Mouse (Mus musculus) hindbrain, embryonic 16.5 days (tissue): ENCODE data around the gene Nans. TPM values are rescaled to one million over a fixed set of nuclear protein-coding genes. Genes with fewer than 3 reads are reported as not detected.
A peak's percentile ranks its signal among the peaks of the same experiment; 100 is the strongest.

ENCODE experiments used
- ATAC-seq: fragments of 200-750 bp; cut with Nextera tagmentation; 2 replicates; pipeline ENCODE4 v1.8.0; 2017; ENCODE audit warnings: moderate TSS enrichment, moderate library complexity
- H3K27ac ChIP-seq: fragments of 300-500 bp; sonication (generic); 2 replicates; pipeline ENCODE4 v1.5.1; 2014; ENCODE audit warnings: low read depth, mild to moderate bottlenecking, control low read depth, low read length, moderate library complexity
- H3K27me3 ChIP-seq: fragments of 300-500 bp; sonication (generic); replicated peaks from 2 replicates; pipeline ENCODE4 v1.6.1; 2014; ENCODE audit warnings: low read length; ENCODE audit not compliant: control insufficient read depth, insufficient read depth
- H3K36me3 ChIP-seq: fragments of 300-500 bp; sonication (generic); 2 replicates; pipeline ENCODE4 v1.6.1; 2014; ENCODE audit warnings: mild to moderate bottlenecking, low read length, moderate library complexity, mixed read lengths; ENCODE audit not compliant: control insufficient read depth, insufficient read depth
- H3K4me1 ChIP-seq: fragments of 300-500 bp; sonication (generic); 2 replicates; pipeline ENCODE4 v1.6.1; 2014; ENCODE audit warnings: low read depth, low read length; ENCODE audit not compliant: control insufficient read depth, insufficient read depth
- H3K4me2 ChIP-seq: fragments of 300-500 bp; sonication (generic); 2 replicates; pipeline ENCODE4 v1.6.1; 2014; ENCODE audit warnings: mild to moderate bottlenecking, low read length, control low read depth, moderate library complexity
- H3K4me3 ChIP-seq: fragments of 300-500 bp; sonication (generic); 2 replicates; pipeline ENCODE4 v1.5.1; 2014; ENCODE audit warnings: mild to moderate bottlenecking, low read length, control low read depth, moderate library complexity
- H3K9ac ChIP-seq: fragments of 300-500 bp; sonication (generic); 2 replicates; pipeline ENCODE4 v1.6.1; 2014; ENCODE audit warnings: low read depth, mild to moderate bottlenecking, control low read depth, low read length, moderate library complexity
- H3K9me3 ChIP-seq: fragments of 300-500 bp; sonication (generic); 2 replicates; pipeline ENCODE4 v1.6.1; 2014; ENCODE audit warnings: mild to moderate bottlenecking, low read length, moderate library complexity; ENCODE audit not compliant: control insufficient read depth
- WGBS: fragments of 180-500 bp; shearing (Covaris S2); extraction: QIAGEN DNeasy Blood & Tissue Kit; methylation state at CpG from one replicate; pipeline ENCODE4 v1.1.7; 2014; 5-methylcytosine and 5-hydroxymethylcytosine counted together
- polyA plus RNA-seq: library from polyadenylated mRNA; unstranded; fragments of >200 nt; fragmentation: Nextera tagmentation; extraction: Ambion mirVana; gene quantifications from 2 replicates; pipeline ENCODE4 v1.2.1, GENCODE M21; 2015

Nans gene
- polyA plus RNA-seq, 1 experiment from 2014 or later, result 77.1 TPM

GRCm38 (mm10) chr4:46498976-46499375, 9.9 kb downstream of the Nans start:
- no peaks in the 10 kb centered on the region for H3K9me3 ChIP-seq
- no peaks in the 10 kb centered on the region for H3K4me1 ChIP-seq
- no peak for ATAC-seq
- H3K9ac ChIP-seq, result no peak overlapping the region
- H3K27ac ChIP-seq, result no peak overlapping the region
- no peaks in the 10 kb centered on the region for H3K27me3 ChIP-seq
- peaks cover 22% of the 10 kb centered on the region for H3K36me3 ChIP-seq
- no peak overlapping the region for H3K4me2 ChIP-seq
- 11% methylated on average over 4 of the region's 4 CpGs for WGBS
- H3K4me3 ChIP-seq, result no peak overlapping the region

- Histone ChIP-seq H3K9me3 (no peaks in the 10 kb centered on the region), H3K27ac (no peak overlapping the region), H3K4me2 (no peak overlapping the region), H3K4me1 (peaks cover 3% of the 10 kb centered on the region; the same call in 1 of the 2 replicates), H3K36me3 (peaks cover 18% of the 10 kb centered on the region), H3K27me3 (no peaks in the 10 kb centered on the region), H3K9ac (no peak overlapping the region), H3K4me3 (no peak overlapping the region)
- WGBS, result 55% methylated on average over 16 of the region's 16 CpGs
- ATAC-seq, result no peak
Measured at GRCm38 (mm10) chr4:46502606-46503502, 13.8 kb downstream of the Nans start.

- Histone ChIP-seq H3K9ac (no peak overlapping the region), H3K9me3 (no peaks in the 10 kb centered on the region), H3K4me2 (no peak overlapping the region), H3K27me3 (no peaks in the 10 kb centered on the region), H3K4me1 (peaks cover 3% of the 10 kb centered on the region; the same call in 1 of the 2 replicates), H3K36me3 (peaks cover 18% of the 10 kb centered on the region), H3K4me3 (no peak overlapping the region), H3K27ac (no peak overlapping the region)
- ATAC-seq, result no peak
- 75% methylated on average over 3 of the region's 3 CpGs for WGBS
Measured at GRCm38 (mm10) chr4:46503881-46504280, 14.8 kb downstream of the Nans start.

GRCm38 (mm10) chr4:46505361-46506057, 16.5 kb downstream of the Nans start:
- Histone ChIP-seq H3K4me3 (no peak overlapping the region), H3K4me2 (no peak overlapping the region), H3K27ac (no peak overlapping the region), H3K9me3 (no peaks in the 10 kb centered on the region), H3K27me3 (no peaks in the 10 kb centered on the region), H3K9ac (peak overlapping the region; percentile 22; the same call in 1 of the 2 replicates), H3K4me1 (peaks cover 3% of the 10 kb centered on the region; the same call in 1 of the 2 replicates), H3K36me3 (peaks cover 16% of the 10 kb centered on the region)
- no peak for ATAC-seq
- WGBS, result 53% methylated on average over 8 of the region's 8 CpGs

GRCm38 (mm10) chr4:46506801-46507610, 18.0 kb downstream of the Nans start:
- WGBS, result under 1% methylated on average over 77 of the region's 94 CpGs
- ATAC-seq, result peak; percentile 98
- peaks cover 7% of the 10 kb centered on the region; the same call in 1 of the 2 replicates for H3K36me3 ChIP-seq

GRCm38 (mm10) chr4:46507736-46508460, 18.9 kb downstream of the Nans start:
- no peaks in the 10 kb centered on the region for H3K27me3 ChIP-seq
- H3K9me3 ChIP-seq, result no peaks in the 10 kb centered on the region
- H3K4me3 ChIP-seq, result peak overlapping the region; percentile 66
- H3K9ac ChIP-seq, result no peak overlapping the region
- no peak for ATAC-seq
- peaks cover 3% of the 10 kb centered on the region; the same call in 1 of the 2 replicates for H3K4me1 ChIP-seq
- no peak overlapping the region for H3K27ac ChIP-seq
- H3K36me3 ChIP-seq, result peaks cover under 1% of the 10 kb centered on the region; the same call in 1 of the 2 replicates
- peak overlapping the region; percentile 75 for H3K4me2 ChIP-seq
- 12% methylated on average over 16 of the region's 16 CpGs for WGBS

More at GRCm38 (mm10) chr4:46506801-46507610, 18.0 kb downstream of the Nans start:
- no peaks in the 10 kb centered on the region for H3K9me3 ChIP-seq
- H3K4me1 ChIP-seq, result peaks cover 3% of the 10 kb centered on the region; the same call in 1 of the 2 replicates
- peak overlapping the region; percentile 66 for H3K4me3 ChIP-seq
- peak overlapping the region; percentile 91 for H3K9ac ChIP-seq
- no peaks in the 10 kb centered on the region for H3K27me3 ChIP-seq
- peak overlapping the region; percentile 80 for H3K27ac ChIP-seq
- H3K4me2 ChIP-seq, result peak overlapping the region; percentile 75

GRCm38 (mm10) chr4:46520491-46520890, 31.4 kb downstream of the Nans start:
- no peaks in the 10 kb centered on the region for H3K9me3 ChIP-seq
- no peaks in the 10 kb centered on the region for H3K4me1 ChIP-seq
- ATAC-seq, result no peak
- no peak overlapping the region for H3K27ac ChIP-seq
- no peak overlapping the region for H3K9ac ChIP-seq
- H3K4me2 ChIP-seq, result no peak overlapping the region
- WGBS, result 84% methylated on average over 2 of the region's 2 CpGs
- H3K36me3 ChIP-seq, result no peaks in the 10 kb centered on the region
- H3K27me3 ChIP-seq, result no peaks in the 10 kb centered on the region
- no peak overlapping the region for H3K4me3 ChIP-seq

GRCm38 (mm10) chr4:46521457-46521856, 32.4 kb downstream of the Nans start:
- Histone ChIP-seq H3K27me3 (no peaks in the 10 kb centered on the region), H3K9ac (no peak overlapping the region), H3K27ac (no peak overlapping the region), H3K4me1 (no peaks in the 10 kb centered on the region), H3K9me3 (no peaks in the 10 kb centered on the region), H3K36me3 (no peaks in the 10 kb centered on the region), H3K4me2 (no peak overlapping the region), H3K4me3 (no peak overlapping the region)
- ATAC-seq, result no peak
- whole genome bisulfite sequencing, result 75% methylated on average over 10 of the region's 10 CpGs
